Mouse (Mus musculus) right cerebral cortex, postnatal 14 days (tissue): ENCODE data around the gene Frs2.

Experiments
- DNase-seq: peaks from one replicate; pipeline ENCODE4 v3.0.0; 2022

The Frs2 gene

DNA sequence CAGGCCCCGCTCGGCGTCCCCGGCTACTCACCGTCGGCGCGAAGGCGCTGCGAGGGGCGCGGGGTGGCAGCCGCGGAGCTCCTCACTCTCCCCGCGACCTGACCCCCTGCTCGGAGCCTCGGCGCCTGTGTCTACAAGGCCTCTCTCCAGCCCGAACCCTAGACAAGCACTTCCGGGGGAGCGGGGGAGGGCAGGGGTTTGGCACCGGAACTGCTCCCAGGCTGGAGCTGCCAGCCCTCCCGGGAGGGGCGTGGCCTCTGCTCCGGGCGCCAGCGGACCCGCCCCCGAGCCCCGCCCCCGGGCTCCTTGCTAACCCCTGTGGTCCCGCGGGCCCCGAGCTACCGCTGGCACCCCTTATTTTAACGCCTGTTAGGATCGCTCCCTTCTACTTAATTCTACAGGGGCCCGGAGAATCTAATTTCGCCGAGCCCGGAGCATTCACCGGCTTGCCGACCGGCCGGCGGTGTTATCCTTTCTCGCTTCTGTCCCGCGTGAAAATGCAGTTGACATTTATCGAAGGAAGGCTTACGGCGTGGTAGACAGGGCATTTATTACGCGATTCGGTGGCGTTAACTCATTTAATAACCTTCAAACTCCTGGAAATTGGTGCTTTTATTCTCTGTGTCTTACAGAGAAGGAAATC is at the start of gene Frs2:
TSS of gene Frs2 (minus strand) at position 174 of the 643 bp plus-strand sequence.
- DNase-seq: peak; percentile 93

DNA sequence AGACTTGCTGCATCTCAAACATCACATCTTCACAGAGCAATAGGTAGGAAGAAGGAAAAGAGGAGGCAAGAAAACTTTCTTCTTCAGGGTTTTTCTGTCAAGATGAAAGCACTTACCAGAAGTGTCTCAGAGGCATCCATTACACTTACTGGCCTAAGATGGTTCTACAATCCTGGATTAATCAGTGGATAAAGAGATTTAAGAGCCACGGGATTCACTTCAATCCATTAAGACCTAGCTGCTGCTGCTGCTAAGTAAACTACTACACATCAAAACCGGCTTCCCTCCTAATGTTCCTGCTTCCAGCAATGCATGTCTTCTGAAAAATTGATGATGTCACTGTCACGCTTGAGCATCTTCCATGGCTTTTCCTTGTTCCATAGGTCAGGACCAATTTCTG is 48.4 kb upstream of the Frs2 start:
- DNase-seq: no peak

DNA sequence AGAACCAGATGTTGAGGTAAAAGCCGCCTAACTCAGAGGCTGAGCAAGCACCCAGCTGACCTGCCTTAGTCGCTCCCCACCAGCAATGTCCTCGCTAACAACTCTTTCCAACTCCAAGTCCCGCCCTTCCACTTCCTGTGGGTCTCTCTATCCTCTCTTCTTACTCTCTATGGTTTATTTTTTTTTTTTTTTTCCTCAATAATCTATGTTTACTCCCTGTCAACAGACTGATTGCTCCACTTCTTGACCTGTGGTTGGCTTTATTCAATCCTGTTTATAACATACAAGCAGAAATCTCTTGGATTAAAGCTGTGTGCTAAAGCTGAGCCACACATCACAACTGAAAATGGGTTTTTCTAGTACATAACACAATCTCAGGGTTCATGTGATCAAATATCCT is 47.4 kb upstream of the Frs2 start:
- no peak for DNase-seq

DNA sequence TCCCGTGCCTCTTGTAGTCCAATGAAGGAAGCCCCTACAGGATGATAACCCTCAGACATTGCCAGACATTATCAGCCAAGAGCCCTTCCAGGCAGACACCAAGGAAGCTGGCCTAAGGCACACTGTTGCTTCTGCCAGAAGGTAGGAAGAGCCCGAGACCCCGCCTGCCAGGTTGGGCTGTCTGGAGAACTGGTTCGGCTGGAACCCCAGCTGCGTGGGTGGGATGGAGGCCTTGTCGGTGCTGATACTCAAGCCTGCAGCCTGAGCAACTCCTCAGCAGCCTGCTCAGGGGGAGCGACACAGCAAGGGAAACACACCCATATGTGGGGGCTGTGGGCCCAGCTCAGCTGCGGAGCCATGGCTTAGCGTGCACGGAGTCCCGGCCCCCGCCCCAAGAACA is 46.7 kb upstream of the Frs2 start:
- DNase-seq: no peak

DNA sequence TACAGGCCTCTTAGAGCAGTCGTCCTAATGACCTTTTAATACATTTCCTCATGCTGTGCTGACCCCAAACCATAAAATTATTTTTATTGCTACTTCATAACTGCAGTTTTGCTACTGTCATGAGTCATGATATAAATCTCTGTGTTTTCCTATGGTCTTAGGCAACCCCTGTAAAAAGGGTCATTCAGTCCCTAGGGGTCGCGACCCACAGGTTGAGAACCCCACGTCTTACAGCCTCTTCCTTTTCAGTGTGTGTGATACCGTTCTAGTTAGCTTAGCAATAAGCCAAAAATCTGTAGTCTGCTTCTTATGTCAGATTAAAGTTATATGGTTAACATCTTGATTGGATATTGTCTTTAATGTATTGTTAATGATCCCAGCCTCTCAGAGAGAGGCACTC is 45.0 kb upstream of the Frs2 start:
- no peak for DNase-seq

DNA sequence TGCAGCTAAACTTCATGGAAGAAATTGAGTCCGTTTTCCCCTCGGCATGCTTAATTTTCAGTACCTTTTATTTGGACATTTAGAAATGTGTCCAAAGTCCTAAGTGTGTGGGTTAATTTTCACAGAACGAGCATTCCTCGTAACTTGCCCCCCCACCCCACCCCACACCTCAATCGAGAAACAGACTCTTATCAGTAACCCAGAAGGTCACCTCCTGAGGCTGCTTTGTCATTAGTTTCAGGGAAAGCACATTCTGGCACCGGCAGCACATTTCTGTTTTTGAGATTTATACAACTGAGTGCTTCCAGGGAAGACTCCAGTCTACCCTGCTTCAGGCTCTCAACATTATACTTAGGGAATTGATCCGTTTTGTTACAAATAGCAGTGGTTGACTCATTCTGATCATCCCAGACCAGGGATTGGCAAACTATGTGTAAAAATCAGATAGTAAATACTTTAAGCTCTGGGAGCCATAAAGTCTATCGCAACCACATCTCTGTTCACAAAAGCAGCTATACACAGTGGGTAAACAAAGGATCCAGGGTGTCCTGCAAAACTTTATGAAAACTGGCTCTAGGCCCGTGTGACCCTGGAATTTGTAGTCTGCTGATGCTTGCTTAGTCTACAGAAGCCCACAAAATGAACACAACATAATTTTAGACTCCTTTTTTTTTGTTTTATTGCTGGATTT is 37.2 kb upstream of the Frs2 start:
- no peak for DNase-seq

DNA sequence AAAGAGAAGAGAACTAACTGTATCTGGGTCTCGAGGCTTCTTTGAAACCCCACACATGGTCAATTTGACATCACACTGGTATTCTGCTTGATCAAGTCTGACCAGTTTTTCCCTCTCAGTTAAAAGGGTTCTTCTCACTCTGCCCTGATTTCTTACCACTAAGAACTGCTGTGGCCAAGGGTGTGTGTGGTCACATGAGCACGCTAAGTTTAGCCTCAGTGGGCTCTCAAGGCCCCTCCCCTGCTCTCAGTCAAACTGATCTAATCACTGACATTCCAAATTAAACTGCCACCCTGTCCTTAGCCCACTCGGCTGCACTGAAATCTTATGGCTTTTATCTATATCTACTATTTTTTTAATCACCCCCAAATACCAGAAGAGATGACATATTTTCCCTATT is 32.8 kb upstream of the Frs2 start:
- no peak for DNase-seq

DNA sequence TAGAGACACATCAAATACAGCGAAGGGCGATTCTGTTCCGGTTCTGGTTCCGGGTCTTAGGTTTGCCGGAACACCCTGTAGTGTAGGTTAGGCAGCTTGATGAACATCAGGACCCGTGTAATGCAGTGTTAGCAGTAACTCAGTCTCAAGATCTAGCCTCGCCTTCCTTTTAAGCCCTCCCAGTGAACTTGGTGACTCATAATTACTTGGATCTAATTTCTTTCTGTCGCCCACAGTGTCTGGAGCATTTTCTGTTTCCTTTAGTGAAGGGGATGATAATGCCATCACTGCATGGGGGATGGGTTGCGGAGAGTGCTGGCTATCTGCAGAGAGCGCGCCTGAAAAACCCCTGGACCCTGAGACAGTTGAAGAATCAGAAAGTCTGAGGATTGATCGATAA is 26.3 kb upstream of the Frs2 start:
- DNase-seq: no peak

DNA sequence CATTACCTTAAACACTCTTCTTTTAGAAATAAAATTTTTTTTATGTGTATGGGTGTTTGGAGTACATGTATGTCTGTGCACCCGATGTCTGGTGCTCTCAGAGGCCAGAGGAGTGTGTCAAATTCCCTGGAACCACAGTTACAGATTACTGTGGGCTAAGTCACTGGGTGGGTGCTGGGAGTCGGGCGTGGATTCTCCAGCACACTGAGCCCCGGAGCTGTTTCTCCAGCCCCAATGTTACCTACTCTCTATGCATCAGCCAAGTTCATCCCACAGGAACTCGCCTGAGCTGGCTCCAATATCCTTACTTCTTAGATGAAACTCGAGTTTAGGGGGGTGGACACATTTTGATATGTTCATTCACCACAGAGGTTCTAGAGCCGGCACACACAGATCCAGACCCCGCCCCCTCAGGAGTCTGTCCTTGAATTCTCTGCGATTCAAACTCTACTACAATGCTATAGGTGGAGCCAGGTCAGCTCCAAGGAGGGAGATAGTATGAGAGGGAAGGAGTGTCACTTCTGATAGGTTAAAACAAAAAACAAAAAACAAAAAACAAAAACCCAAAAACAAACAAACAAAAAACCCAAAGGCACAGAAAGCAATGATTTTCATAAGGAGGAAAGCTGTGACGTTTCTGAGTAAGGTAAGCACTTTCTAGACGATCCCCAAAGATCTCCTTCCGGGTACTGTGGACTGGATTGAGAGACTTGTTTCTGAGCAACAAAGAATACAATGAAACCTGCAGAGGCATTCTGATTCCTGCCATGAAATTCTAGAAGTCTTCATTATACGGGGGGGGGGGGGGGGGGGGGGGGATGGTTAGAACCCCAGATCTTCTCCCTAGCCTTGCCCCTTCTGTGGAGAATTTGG is 25.5 kb upstream of the Frs2 start:
- no peak for DNase-seq

DNA sequence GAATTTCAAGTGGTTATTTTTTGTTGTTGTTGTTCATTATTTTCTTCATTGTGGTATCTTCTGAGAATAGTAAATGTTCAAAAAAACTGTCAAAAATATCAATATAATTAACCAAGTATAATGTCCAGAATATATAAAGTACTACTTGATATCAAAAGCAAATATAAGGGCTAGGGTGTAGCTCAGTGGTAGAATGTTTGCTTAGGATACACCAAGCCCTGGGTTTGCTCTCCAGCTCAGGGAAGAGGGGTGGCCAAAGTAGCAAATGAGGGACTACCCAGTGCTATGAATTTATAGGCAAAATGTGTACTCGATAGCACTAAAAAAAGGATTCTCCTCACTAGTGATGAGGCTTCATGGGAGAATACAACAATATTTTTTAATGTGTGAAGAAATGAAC is 24.8 kb upstream of the Frs2 start:
- no peak for DNase-seq

DNA sequence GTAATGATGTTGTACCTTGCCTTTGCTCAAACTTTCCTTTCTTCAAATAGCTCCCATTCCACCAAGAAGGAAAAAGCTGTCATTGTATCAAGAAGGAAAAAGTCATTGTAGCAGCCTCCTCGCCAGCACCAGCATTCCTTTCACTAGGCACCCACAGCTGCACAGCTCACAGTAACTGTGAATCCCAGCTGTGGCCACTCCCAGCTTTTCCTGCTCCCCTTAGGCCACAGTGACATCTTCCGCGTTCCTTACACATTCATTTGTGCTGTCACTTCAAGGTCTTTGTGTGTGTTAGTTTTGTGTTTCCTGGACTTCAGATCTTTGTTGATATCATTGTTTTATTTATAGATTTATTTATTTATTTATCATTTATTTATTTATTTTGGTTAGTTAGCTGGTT is 23.7 kb upstream of the Frs2 start:
- DNase-seq: no peak

DNA sequence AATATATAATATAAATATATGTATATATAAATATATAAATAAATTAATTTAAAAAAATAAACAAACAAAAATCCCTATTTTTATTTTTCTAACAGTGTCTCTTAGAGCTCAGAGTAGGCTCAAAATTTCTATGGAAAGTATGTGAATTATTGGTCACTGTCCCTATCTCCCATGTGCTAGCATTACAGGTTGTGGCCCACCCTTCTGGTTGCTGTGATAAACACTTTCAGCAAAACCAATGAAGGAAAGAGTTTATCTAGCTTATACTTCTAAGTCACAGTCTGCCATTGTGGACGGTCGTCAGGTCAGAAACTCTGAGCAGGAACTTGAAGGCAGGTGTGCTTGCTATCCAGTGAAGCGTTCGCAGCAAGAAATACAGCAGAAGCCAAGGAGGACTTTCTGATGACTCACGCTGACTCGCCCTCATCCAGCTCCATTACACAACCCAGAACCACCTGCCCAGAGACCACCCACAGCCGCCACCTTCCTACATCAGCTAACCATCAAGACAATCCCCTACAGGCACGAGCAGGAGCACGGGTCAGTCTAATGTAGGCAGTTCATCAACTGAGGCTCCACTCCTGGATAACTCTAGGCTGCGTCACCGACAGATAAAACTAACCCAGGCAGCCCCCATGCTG is 18.6 kb upstream of the Frs2 start:
- DNase-seq: no peak

DNA sequence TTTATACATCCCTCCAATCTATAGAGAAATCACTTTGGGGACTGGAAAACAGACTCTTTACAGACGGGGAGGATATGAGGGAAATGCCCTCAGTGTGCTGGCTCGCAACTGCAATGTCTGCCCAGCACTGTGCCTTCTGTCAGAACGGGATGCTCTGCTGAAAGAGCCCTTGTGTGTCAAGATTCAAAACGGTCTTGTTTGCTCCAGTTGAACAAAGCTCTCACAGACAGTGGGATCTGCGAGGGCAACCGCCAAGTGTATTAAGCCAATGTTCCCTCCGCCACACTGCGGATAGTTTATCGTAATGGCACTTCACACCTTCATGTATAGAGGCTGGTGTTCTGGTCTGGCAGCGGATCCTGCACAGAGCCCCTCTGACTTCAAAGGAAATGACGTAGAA is 14.3 kb upstream of the Frs2 start:
- DNase-seq: no peak

DNA sequence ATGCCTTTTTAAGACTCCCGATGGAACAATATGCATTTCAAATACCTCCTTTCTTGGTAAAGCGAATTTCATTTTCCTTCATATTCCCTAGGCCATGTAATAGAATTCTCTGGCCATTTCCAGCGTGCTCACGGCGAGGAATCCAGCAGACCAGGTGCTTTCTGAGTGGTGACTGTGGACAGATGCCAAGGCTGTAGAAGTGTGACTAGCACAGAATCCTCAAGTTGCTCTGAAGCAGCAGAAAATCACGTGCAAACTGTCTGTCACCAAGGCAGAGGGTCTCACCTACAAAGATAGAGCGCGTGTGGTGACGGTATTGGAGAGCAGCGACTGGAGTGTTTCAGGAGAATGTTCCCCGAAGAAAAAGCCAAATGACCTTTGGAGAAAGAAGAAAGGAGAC is 11.8 kb upstream of the Frs2 start:
- no peak for DNase-seq

DNA sequence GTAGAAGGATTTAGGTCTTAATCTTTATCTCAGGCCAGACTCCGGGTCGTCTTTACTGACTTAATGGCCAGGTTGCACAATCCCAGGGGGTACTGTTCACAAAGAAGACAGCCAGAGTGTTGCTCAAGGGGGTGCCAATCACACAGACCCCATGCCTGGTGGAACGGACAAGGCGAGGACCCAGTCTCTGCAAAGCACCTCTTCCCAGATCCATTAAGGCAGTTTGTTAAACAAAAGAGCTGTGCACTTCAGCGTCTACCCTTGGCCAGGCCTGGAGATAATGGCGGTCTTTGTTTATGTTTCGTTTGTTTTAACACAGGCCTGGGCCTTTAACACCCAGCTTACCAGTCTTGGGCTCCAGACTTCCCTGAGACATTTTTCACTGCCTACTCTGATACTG is 3.9 kb upstream of the Frs2 start:
- no peak for DNase-seq

DNA sequence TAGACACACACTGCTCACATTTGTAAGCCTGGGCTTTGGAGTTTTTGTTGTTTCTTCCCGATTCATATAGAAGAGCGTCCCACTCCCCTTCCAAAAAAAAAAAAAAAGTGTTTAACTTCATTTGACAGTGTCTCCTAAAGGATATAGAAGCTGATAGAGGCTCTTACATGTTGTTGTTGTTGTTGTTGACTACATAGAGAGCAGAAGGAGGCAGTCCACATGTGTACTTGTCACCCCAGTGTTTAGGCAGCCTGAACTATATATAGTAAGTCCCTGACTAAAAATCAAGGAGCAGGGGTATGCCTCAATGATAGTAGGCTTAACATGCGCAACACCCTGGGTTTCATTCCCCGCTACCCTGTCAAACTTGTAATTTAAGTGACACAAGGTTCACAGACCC is 3.3 kb upstream of the Frs2 start:
- DNase-seq: no peak

DNA sequence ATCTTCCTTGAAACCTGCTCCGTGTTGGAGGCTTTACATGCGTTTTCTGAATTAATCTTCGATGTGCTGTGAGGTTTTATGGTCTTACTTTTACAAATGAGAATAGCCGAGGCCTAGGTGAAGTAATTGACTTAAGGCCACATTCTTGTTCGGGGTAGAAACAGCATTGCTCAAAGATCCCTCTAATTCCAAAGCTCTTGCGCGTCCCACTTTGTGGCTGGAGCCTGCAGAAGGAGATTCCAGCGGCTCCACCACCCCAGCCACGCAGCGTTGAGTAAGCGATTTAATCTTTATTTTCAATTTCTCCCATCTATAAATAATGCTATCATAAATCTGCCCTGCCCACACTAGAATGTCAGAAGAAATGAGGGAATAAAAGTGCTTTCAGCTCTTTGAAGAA is 2.9 kb upstream of the Frs2 start:
- DNase-seq: no peak

DNA sequence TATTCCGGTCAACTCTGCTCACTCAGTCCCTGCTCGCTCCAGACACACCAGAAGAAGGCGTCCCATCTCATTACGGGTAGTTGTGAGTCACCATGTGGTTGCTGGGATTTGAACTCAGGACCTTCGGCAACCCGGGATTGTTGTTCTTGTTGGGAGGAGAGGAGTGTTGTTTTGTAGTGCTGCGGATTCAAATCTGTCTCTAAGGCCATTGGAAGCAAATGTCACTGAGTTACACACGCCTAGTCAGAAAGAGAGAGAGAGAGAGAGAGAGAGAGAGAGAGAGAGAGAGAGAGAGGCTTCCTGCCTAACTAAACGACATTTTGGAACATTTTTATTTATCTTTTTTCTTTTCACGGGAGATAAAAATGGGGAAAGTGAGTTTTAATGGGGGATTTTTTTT is 2.4 kb upstream of the Frs2 start:
- DNase-seq: no peak

DNA sequence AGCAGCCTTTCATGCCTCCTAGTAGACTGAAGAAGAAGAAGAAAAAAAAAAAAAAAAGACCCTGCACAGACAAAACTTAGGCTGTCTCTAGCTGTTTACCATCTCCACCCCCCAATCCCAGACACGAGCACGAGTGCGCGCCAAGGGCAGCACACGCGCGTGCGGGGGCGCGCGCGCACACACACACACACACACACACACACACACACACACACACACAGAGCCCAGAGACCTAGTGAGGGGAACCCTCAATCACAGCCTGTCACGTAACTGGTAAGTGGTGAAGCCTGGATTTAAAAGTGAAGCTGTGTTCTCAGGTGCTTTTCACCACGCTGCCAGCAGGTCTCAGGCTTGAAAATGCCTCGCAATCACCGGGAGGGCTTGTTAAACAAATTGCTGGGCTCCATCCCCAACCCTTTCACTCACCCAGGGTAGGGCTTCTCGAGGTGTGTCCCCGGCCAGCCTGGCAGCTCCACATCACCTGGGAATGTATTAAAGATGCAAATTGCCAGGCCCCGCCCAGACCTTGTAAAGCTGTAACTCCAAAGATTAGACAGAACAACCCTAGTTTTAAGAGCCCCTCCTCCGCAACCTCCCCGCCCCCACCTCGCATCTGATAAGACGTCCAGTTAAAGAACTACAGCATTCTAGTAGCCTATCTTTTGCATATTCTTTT is 1.7 kb upstream of the Frs2 start:
- DNase-seq: peak; percentile 22

DNA sequence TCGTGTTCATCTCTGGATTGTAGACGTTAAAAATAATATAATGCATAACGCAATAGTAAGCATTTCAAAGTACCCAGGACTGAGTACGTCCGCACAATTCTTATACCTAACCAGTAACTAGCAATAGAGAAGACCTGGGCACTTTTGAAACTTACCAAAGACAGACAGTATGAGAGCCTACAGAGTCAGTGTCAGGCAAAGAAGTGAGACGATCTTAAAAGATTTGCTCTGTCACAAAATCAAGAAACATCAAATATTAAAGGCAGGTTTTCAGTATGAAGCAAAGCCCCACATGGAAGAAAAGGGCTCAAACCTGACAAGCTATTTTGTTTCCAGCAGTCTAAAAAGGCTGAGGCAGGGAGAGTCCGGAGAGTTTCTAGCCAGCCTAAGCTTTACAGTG is 907 bp upstream of the Frs2 start:
- no peak for DNase-seq

DNA sequence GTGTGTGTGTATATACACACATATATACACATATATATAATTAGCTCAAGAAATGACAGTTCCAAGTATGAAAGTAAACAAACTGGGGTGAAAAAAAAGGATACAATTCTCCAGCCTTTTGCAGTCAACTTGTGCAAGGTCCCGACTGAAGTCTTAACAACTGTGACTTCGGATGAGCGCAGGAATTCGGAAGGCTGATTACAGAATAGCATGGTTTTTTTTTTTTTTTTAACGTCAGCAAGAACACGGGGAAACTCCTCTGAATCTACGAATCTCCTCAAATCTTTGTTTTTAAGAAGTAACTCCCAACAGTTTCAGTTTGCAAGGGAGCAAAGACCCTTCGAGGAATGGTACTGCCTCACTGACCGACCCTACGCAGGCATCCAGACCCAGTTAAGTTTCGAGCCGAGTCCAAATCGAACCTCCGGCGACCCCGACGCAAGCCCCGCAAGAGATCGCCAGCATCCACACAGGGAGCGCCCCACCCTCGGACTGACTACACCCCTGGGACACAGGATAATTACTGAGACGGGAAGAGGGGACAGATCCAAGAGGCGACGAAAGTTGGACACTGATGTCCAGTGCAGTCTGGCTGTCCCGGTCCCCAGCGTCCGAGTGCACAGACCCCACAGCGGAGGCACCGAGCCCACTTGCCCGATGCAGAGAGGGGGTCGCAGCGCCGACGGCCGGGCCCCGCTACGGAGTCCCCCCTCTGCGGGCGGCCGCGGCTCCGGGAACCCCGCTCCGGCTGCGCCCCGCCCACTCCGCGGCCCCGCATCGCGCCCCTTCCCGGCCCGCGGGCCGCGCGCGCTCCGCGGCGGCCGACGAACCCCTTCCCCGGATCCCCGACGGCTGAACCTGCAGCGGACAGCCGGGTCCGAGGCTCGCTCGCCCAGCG is 622 bp downstream of the Frs2 start:
- peak; percentile 13 for DNase-seq

DNA sequence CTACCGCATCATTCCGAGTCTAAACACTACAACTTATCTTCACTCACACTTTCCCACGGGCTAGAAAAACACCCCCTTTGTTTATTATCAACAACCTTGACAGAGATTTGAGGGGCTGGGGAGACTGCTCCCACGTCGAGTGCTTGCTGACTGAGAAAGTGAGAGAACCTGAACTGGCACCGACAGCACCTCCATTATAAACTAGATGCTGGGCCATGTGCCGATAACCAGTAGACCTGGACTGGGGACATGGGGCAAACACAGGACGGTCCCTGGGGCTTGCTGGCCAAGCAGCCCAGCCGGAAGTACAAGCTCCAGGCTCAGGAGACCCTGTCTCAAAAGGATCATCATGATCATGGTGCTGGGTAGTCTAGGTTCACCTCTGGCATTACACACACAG is 1.9 kb downstream of the Frs2 start:
- no peak for DNase-seq
